Mouse (Mus musculus) spleen, postnatal 4 days (tissue): ENCODE results near the gene Rai1.
A peak's percentile ranks its signal among the peaks of the same experiment; 100 is the strongest.

Experiments used
- DNase-seq, 2 experiments: peaks; one replicate each; pipeline ENCODE4 v3.0.0; 2022; ENCODE audit warnings: low spot score in 2 of 2

Gene Rai1

DNA sequence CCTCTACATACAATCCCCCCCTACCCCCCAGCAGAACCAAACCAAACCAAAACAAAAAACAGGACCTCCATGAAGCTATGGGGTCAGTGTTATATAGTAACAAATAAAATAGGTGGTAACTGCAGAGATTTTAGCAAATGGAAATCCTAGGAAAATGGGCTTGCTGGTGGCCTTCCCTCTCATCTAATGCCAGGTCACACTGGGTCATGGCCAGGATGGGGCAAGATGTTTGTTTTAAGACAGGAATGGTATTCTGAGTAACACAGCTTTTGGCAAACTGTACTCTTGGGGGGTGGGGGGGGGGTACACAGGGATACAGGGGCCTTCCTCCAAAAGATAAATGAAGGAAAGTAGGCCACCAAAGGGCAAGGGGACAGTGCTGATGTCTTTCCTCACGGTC, 57.7 kb downstream of the Rai1 start:
- DNase-seq = no peak

DNA sequence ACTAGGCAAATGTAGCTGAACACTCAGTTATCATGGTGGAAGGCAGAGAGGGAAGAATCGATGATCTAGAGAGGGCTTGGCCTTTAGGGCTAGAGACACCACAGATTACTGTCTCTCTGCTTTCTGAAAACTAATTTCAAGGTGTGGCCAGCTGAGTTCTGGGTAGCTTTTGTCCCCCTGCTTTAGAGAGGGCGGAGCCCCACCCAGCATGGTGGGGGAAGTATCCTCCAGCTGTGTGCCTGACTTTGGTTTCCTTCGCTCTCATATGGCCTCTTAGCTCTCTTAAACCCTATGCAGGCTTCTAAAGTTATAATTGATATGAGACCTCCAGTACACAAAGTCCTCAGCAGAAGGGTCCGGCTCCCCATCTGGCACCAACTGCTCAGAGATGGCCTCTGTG, 58.5 kb downstream of the Rai1 start:
- DNase-seq = no peak

GRCm38 (mm10) chr11:60164450-60164849, 59.6 kb downstream of the Rai1 start:
- no peak for DNase-seq

GRCm38 (mm10) chr11:60165076-60165475, 60.3 kb downstream of the Rai1 start:
- no peak for DNase-seq

- DNase-seq = no peak
Measured at GRCm38 (mm10) chr11:60168780-60169179, 64.0 kb downstream of the Rai1 start.

DNA sequence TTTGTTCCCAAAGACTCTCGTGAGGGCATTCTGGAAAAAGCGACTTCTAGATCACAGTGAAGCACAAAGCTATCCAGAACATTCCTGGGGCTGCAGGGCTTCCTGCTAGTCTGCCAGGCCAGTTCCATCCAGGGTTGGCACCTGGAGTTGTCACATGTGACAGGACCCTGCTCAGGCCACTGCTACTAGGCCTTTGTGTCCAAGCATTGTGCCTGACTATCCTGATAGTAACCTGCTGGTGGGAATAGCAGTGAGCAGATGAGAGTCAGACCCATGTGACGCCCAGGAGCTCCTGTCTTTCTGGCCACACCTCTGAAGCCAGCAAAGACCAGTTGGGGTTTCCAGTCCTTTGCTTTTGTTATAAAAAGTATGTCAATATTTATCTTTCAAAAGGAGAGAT, 67.3 kb downstream of the Rai1 start:
- no peak for DNase-seq

DNA sequence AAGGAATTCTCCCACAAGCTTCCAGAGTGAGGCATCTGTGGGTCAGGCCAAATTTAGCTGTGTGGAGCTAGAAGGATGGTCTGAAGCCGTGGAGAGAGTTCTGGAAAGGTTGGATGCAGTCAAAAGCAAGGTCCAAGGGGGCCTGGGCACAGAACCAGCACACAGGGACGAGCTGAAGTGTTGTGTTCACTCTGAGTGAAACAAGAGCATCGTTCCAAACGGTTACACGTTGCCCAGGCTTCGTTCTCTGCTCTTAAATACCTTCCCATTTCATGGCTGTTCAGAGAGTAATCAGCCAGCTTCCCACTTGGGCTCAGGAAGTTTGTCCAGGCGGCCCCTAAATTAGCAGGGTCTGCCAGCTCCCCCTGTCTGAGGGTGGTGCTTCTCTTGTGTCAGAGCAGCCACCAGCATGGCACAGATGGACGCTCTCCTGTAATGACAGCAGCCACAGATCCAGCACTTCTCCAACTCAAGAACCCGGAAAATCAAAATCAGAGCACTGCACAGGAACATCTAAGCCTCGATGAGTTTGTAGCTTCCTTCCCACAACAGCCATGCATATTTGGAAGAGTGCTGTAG, 68.9 kb downstream of the Rai1 start:
- no peak for DNase-seq

GRCm38 (mm10) chr11:60175371-60176181, 70.8 kb downstream of the Rai1 start:
- peak; percentile 58 to 78 for DNase-seq

DNA sequence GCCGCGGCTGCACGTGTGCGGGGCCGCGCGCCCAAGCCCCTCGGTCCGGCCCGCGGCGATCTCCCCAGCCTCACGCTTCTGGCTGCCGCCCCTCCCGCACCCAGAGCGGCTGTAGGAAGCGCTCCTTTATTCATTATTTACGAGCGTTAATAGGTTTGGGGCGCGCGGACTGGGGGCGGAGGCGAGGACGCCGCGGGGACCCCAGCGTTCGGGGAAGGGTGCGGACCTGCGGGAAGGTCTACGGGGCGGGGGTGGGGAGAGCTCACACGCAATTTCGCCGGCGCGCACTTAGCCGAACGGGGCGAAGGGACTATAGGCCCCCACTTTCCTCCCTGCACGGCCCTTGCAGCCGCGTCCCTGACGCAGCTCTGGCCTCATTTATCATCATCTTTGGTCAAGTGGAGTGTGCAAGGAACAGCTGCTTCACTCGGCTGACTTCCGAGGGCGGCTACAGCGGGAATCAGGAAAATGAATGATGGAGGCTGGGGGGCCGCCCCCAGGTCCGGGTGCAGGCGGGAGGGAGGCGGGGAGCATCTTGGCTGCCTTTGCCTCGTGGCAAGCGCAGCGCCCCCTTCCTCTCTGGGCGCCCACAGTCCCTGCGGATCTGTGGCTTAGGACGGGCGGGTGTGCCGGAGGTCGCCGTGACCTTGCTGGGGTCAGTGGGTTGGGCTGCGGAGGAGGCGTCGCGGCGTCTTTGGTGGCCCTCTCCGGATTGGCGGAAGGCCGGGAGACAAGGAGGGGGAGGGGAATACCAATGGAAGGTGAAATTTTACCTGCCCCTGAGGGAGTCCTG, 71.6 kb downstream of the Rai1 start:
- DNase-seq = peak; percentile 51 to 77

DNA sequence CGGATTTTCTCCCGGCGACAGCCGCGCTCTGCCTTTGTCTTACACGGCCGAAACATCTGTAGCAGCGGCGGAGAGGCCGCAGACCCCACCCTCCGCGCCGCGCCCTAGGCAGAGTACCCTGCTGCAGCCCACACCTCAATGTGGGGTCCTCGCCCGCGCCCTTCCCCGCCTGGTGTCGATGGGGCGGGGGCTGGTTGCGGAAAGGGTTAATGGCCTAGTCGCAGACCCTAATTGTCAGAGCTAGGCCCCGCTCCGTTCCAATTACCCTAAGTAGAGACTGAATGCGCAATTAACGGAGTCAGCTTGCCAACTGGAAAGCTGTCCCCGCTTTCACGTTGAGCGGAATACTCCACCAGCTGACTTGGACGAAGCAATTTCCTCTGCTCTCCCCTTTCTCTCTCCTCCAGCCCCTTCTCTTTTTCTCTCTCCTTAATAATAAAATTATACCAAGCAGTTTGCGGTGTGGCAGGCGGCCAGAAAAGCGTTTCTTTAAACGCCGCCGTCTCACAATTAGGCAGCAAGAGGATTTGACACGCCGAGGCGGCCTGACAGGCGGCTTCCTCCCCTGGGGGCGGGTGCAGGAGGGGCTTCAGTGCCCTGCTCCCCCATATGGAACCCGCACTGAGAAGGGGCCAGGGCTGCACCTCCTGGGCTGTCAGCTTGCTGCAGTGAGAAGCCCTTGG, 72.3 kb downstream of the Rai1 start:
- DNase-seq = peak; percentile 39 to 72

DNA sequence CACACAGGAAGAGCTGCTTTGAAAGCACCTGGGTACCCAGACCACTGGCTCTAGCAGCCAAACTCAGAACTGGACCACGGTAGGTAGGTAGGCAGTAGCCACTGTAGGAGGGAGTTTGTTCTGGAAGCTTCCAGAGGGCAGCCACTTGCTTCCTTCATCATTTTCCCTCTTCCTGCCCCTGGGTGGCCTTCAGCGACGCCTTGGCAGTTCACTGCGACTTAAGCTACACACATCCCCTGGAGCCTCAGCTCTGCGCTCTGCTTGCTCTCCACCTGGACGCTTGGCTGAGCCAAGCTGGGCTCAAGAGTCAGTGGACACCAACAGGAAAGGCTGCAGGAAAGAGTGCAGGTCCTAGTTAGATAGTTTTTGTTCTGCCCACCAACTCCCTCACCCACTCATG, 73.2 kb downstream of the Rai1 start:
- no peak for DNase-seq

DNA sequence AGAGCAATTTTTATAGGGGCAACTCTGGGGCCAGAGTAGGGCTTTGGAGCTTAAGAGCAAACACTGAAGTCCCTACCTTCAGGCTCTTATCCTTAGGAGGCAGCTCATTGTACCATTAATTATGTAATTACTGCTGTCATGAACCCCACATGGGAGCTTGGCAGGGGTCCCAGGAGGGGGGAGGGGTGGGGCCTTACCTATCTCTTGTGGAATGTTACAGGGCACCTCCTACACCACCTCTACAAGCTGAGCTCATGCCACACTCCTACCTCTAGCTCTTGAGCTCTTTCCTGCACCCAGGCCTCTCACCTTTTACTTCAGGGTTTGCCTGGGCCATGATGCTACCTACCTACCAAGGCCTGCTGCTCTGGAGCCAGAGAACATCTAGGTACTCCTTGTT, 73.7 kb downstream of the Rai1 start:
- DNase-seq = no peak

GRCm38 (mm10) chr11:60182116-60182670, 77.4 kb downstream of the Rai1 start:
- DNase-seq = no peak

- DNase-seq = no peak
Measured at GRCm38 (mm10) chr11:60182741-60183140, 77.9 kb downstream of the Rai1 start.

DNA sequence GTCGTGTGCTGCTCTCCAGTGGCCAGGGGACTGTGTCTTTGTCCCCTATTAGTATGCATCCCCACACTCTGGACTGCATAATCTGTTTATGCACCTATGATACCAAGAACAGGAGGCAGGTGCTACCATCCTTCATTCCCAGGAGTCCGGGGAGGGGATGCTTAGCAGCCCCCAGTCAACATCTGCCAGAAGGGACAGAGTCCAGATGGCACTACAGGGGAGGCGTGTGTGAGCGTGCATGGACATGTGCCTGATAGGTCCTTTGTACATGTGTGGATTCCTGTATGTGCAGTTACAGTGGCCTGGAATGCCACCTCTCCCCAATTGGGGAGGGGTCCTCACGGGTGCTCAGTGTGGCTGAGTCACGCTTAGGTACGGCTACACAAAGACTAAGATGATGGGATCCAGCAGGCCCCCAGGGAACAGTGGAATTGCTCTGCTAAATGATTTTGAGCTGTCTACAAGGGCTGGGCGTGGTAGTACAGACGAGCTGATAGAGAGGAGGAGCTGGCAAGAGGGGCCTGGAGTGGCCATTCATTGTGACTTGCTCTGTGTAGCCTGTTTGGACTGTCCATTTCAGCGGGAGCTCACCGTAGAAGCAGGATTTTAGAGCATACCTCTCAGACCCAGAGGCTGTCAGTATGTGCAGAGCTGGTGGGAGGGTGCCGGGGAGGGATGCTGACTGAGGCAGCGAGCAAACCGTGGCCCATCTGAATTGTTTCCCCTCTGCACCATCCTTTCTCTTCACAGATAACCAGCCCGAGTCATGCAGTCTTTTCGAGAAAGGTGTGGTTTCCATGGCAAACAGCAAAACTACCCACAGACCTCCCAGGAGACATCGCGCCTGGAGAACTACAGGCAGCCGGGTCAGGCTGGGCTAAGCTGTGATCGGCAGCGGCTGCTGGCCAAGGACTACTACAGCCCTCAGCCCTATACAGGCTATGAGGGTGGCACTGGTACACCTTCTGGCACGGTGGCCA, 79.8 kb downstream of the Rai1 start:
- no peak for DNase-seq

DNA sequence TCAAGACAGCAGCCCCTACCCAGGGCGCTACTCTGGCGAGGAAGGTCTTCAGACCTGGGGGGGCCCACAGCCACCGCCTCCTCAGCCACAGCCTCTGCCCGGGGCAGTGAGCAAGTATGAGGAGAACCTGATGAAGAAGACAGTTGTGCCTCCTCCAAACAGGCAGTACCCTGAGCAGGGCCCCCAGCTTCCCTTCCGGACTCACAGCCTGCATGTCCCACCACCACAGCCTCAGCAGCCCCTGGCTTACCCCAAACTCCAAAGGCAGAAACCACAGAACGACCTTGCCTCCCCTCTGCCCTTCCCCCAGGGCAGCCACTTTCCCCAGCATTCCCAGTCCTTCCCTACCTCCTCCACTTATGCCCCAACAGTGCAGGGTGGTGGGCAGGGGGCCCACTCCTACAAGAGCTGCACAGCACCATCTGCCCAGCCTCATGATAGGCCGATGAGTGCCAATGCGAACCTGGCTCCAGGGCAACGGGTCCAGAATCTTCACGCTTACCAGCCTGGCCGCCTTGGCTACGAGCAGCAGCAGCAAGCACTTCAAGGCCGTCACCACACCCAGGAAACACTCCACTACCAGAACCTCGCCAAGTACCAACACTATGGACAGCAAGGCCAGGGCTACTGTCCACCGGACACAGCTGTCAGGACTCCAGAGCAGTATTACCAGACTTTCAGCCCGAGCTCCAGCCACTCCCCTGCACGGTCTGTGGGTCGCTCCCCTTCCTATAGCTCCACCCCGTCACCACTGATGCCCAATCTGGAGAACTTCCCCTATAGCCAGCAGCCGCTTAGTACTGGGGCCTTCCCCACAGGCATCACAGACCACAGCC, 80.8 kb downstream of the Rai1 start:
- DNase-seq = peak; percentile 63 to 77

- DNase-seq = no peak
Measured at GRCm38 (mm10) chr11:60187070-60187469, 82.3 kb downstream of the Rai1 start.

GRCm38 (mm10) chr11:60188275-60188853, 83.6 kb downstream of the Rai1 start:
- peak in 1 of 2 experiments; percentile 65 for DNase-seq

DNA sequence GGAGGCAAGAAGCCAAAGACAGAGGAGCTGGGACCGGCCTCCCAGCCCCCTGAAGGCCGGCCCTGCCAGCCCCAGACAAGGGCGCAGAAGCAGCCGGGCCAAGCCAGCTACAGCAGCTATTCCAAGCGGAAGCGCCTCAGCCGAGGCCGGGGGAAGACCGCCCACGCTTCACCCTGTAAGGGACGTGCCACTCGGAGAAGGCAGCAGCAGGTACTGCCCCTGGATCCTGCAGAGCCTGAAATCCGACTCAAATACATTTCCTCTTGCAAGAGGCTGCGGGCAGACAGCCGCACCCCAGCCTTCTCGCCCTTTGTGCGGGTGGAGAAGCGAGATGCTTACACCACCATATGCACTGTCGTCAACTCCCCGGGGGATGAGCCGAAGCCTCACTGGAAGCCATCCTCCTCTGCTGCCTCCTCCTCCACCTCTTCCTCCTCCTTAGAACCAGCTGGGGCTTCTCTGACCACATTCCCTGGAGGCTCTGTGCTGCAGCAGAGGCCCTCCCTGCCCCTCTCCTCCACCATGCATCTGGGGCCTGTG, 84.8 kb downstream of the Rai1 start:
- DNase-seq = peak in 1 of 2 experiments; percentile 68
